Mouse (Mus musculus) spleen, adult 2 months (tissue): ENCODE data around the gene Desi1.

ENCODE experiments used
- CTCF ChIP-seq: fragments of 200-500 bp; IDR thresholded peaks from 2 replicates; pipeline ENCODE4 v1.5.1; 2011; ENCODE audit warnings: mild to moderate bottlenecking, inconsistent platforms; ENCODE audit not compliant: insufficient read depth, insufficient read length, insufficient replicate concordance; ENCODE audit errors: extremely low read depth
- POLR2A ChIP-seq: fragments of 200-500 bp; IDR thresholded peaks from 2 replicates; pipeline ENCODE4 v1.6.1; 2011; ENCODE audit warnings: low read depth, low read length, inconsistent platforms

DNA sequence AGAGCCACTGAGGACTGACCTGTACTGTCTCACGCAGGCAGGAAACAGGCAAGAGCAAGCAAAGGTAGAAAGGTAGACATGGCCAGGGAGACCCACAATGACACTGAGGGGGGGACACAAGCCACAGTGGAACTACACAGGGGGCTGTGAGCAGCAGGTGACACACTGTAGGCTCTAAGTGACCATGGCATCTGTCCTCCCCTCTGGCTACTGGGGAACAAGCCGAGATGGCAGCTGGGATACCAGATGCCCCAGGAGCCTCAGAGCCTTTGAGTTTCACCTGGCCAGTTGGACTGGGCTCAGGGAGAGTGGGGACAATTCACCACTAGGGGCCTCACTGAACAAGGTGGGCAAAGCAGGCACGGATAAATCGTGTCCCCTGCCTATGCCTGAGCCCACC lies 81.4 kb downstream of the Desi1 start:
- TF ChIP-seq POLR2A (no peak), CTCF (no peak)
